Mouse (Mus musculus) midbrain, embryonic 10.5 days (tissue): Measurements from ENCODE around the gene Pard3. TPM values are rescaled to one million over a fixed set of nuclear protein-coding genes. Genes with fewer than 3 reads are reported as not detected.

Source experiments
- polyA plus RNA-seq: library from polyadenylated mRNA; unstranded; fragments of >200 nt; fragmentation: Nextera tagmentation; extraction: Ambion mirVana; gene quantifications from 2 replicates; pipeline ENCODE4 v1.2.1, GENCODE M21; 2016

The Pard3 gene
- polyA plus RNA-seq, 1 experiment from 2014 or later: 25.1 TPM

Other genes starting within 250 kb of the Pard3 start
- 252 and 285 TPM in 2 replicates for gene Tomm20, start 118.0 kb upstream of the Pard3 start, polyA plus RNA-seq
- gene Rbm34, start 92.8 kb upstream of the Pard3 start, polyA plus RNA-seq: 23.8 and 25.3 TPM in 2 replicates